Mouse (Mus musculus) MEL (cell line): ENCODE measurements around the gene Dpf2. TPM values are rescaled to one million over a fixed set of nuclear protein-coding genes. Genes with fewer than 3 reads are reported as not detected.

Source experiments
- DNase-seq: peaks from one replicate; pipeline ENCODE4 v3.0.0; 2011; ENCODE audit warnings: low read depth, low spot score
- H3K27ac ChIP-seq: 2 replicates; pipeline ENCODE4 v1.5.1; 2012; ENCODE audit warnings: low read depth, mild to moderate bottlenecking, control low read depth, low read length, moderate library complexity; ENCODE audit not compliant: control insufficient read depth
- H3K27me3 ChIP-seq, 2 experiments: fragments of 150-350 bp in 1 of 2; sonication (generic) in 1 of 2; 2 replicates each; pipeline ENCODE4 v1.6.1; 2012; ENCODE audit warnings: low read length in 2 of 2, mild to moderate bottlenecking in 2 of 2, improper control_type of control experiment in 1 of 2, moderate library complexity in 1 of 2; ENCODE audit not compliant: insufficient read depth in 2 of 2, control insufficient read depth in 1 of 2
- H3K36me3 ChIP-seq, 2 experiments: 2 replicates each; pipeline ENCODE4 v1.6.1; 2012 to 2014; ENCODE audit warnings: low read length in 2 of 2, improper control_type of control experiment in 1 of 2, inconsistent platforms in 1 of 2, mild to moderate bottlenecking in 1 of 2; ENCODE audit not compliant: insufficient read depth in 2 of 2, control insufficient read depth in 1 of 2
- H3K4me1 ChIP-seq, 2 experiments: fragments of 150-350 bp in 1 of 2; sonication (generic) in 1 of 2; 2 replicates each; pipeline ENCODE4 v1.6.1; 2012; ENCODE audit warnings: low read length in 2 of 2, improper control_type of control experiment in 1 of 2, mild to moderate bottlenecking in 1 of 2; ENCODE audit not compliant: insufficient read depth in 2 of 2, control insufficient read depth in 1 of 2
- H3K4me3 ChIP-seq, 2 experiments: fragments of 150-350 bp in 1 of 2; sonication (generic) in 1 of 2; 2 replicates each; pipeline ENCODE4 v1.5.1; 2012; ENCODE audit warnings: low read depth in 2 of 2, low read length in 2 of 2, mild to moderate bottlenecking in 2 of 2, moderate library complexity in 2 of 2, control low read depth in 1 of 2, improper control_type of control experiment in 1 of 2; ENCODE audit not compliant: control insufficient read depth in 1 of 2, insufficient read depth in 1 of 2
- H3K79me2 ChIP-seq: 2 replicates; pipeline ENCODE4 v1.6.1; 2012; ENCODE audit warnings: mild to moderate bottlenecking, low read length, moderate library complexity; ENCODE audit not compliant: control insufficient read depth, poor library complexity, insufficient read depth
- H3K9ac ChIP-seq: 2 replicates; pipeline ENCODE4 v1.6.1; 2012; ENCODE audit warnings: low read depth, mild to moderate bottlenecking, control low read depth, low read length, moderate library complexity; ENCODE audit not compliant: control insufficient read depth, poor library complexity, severe bottlenecking
- H3K9me3 ChIP-seq: fragments of 150-350 bp; sonication (generic); replicated peaks from 2 replicates; pipeline ENCODE4 v1.6.1; 2012; ENCODE audit warnings: mild to moderate bottlenecking, low read length, improper control_type of control experiment, moderate library complexity; ENCODE audit not compliant: insufficient read depth
- BHLHE40 ChIP-seq: IDR thresholded peaks from 2 replicates; pipeline ENCODE4 v1.6.1; 2012; ENCODE audit warnings: low read depth, mild to moderate bottlenecking, inconsistent platforms, low read length, improper control_type of control experiment, borderline replicate concordance
- CHD1 ChIP-seq: IDR thresholded peaks from 2 replicates; pipeline ENCODE4 v1.6.1; 2012; ENCODE audit warnings: low read depth, mild to moderate bottlenecking, inconsistent platforms, low read length, improper control_type of control experiment
- CHD2 ChIP-seq: IDR thresholded peaks from 2 replicates; pipeline ENCODE4 v1.6.1; 2011; ENCODE audit warnings: low read length, improper control_type of control experiment
- ELF1 ChIP-seq: IDR thresholded peaks from 2 replicates; pipeline ENCODE4 v1.6.1; 2014; ENCODE audit warnings: low read depth, mild to moderate bottlenecking, inconsistent platforms, low read length, improper control_type of control experiment, moderate library complexity
- EP300 ChIP-seq, 2 experiments: IDR thresholded peaks; 2 replicates each; pipeline ENCODE4 v1.6.1; 2011; ENCODE audit warnings: improper control_type of control experiment in 2 of 2, low read length in 2 of 2, low read depth in 1 of 2, mild to moderate bottlenecking in 1 of 2
- ETS1 ChIP-seq: IDR thresholded peaks from 2 replicates; pipeline ENCODE4 v1.6.1; 2012; ENCODE audit warnings: low read depth, mild to moderate bottlenecking, inconsistent platforms, low read length, improper control_type of control experiment, moderate library complexity
- GATA1 ChIP-seq: IDR thresholded peaks from 2 replicates; pipeline ENCODE4 v1.6.1; 2011; ENCODE audit warnings: low read depth, low read length, improper control_type of control experiment
- HCFC1 ChIP-seq: IDR thresholded peaks from 2 replicates; pipeline ENCODE4 v1.6.1; 2012; ENCODE audit warnings: low read depth, mild to moderate bottlenecking, inconsistent platforms, low read length, improper control_type of control experiment, moderate library complexity
- JUND ChIP-seq: IDR thresholded peaks from 2 replicates; pipeline ENCODE4 v1.6.1; 2011; ENCODE audit warnings: low read depth, mild to moderate bottlenecking, improper control_type of control experiment, low read length
- KAT2A ChIP-seq: conservative IDR thresholded peaks from 2 replicates; pipeline ENCODE4 v1.6.1; 2012; ENCODE audit warnings: low read depth, low read length, improper control_type of control experiment, inconsistent platforms
- MAFK ChIP-seq: IDR thresholded peaks from 2 replicates; pipeline ENCODE4 v1.6.1; 2011; ENCODE audit warnings: low read depth, mild to moderate bottlenecking, low read length, improper control_type of control experiment, borderline replicate concordance
- MAX ChIP-seq: IDR thresholded peaks from 2 replicates; pipeline ENCODE4 v1.6.1; 2011; ENCODE audit warnings: low read length, improper control_type of control experiment
- MEF2A ChIP-seq: IDR thresholded peaks from 2 replicates; pipeline ENCODE4 v1.6.1; 2014; ENCODE audit warnings: low read depth, mild to moderate bottlenecking, inconsistent platforms, low read length, improper control_type of control experiment; ENCODE audit not compliant: poor library complexity, insufficient replicate concordance, severe bottlenecking; ENCODE audit errors: extremely low read depth
- MXI1 ChIP-seq: IDR thresholded peaks from 2 replicates; pipeline ENCODE4 v1.6.1; 2011; ENCODE audit warnings: mild to moderate bottlenecking, low read depth, low read length, improper control_type of control experiment
- MYB ChIP-seq: IDR thresholded peaks from 2 replicates; pipeline ENCODE4 v1.6.1; 2011; ENCODE audit warnings: mild to moderate bottlenecking, low read depth, low read length, improper control_type of control experiment
- MYC ChIP-seq: IDR thresholded peaks from 2 replicates; pipeline ENCODE4 v1.6.1; 2011; ENCODE audit warnings: low read depth, mild to moderate bottlenecking, low read length, improper control_type of control experiment, moderate library complexity
- NELFE ChIP-seq: IDR thresholded peaks from 2 replicates; pipeline ENCODE4 v1.6.1; 2011; ENCODE audit warnings: low read depth, low read length, improper control_type of control experiment
- NRF1 ChIP-seq: IDR thresholded peaks from 2 replicates; pipeline ENCODE4 v1.6.1; 2014; ENCODE audit warnings: low read depth, mild to moderate bottlenecking, inconsistent platforms, low read length, improper control_type of control experiment, moderate library complexity; ENCODE audit not compliant: poor library complexity, insufficient read depth, severe bottlenecking
- POLR2A ChIP-seq, 2 experiments: IDR thresholded peaks; 2 replicates each; pipeline ENCODE4 v1.6.1; 2011 to 2012; ENCODE audit warnings: low read length in 2 of 2, mild to moderate bottlenecking in 2 of 2, control low read depth in 1 of 2, improper control_type of control experiment in 1 of 2, low read depth in 1 of 2, moderate library complexity in 1 of 2; ENCODE audit not compliant: control insufficient read depth in 1 of 2, insufficient read depth in 1 of 2, poor library complexity in 1 of 2
- POLR2AphosphoS2 ChIP-seq: IDR thresholded peaks from 2 replicates; pipeline ENCODE4 v1.6.1; 2011; ENCODE audit warnings: low read length, improper control_type of control experiment
- RAD21 ChIP-seq: IDR thresholded peaks from 2 replicates; pipeline ENCODE4 v1.6.1; 2011; ENCODE audit warnings: mild to moderate bottlenecking, low read depth, low read length, improper control_type of control experiment
- TAL1 ChIP-seq: IDR thresholded peaks from 2 replicates; pipeline ENCODE4 v1.6.1; 2012; ENCODE audit warnings: mild to moderate bottlenecking, inconsistent platforms, low read length, moderate library complexity, mixed read lengths
- TBP ChIP-seq: IDR thresholded peaks from 2 replicates; pipeline ENCODE4 v1.8.0; 2011; ENCODE audit warnings: low read depth, low read length, improper control_type of control experiment
- UBTF ChIP-seq: IDR thresholded peaks from 2 replicates; pipeline ENCODE4 v1.6.1; 2012; ENCODE audit warnings: low read depth, mild to moderate bottlenecking, inconsistent platforms, low read length, improper control_type of control experiment, moderate library complexity, borderline replicate concordance; ENCODE audit not compliant: insufficient read depth
- USF1 ChIP-seq: IDR thresholded peaks from 2 replicates; pipeline ENCODE4 v1.6.1; 2014; ENCODE audit warnings: low read depth, mild to moderate bottlenecking, inconsistent platforms, low read length, improper control_type of control experiment, moderate library complexity
- USF2 ChIP-seq, 2 experiments: IDR thresholded peaks; 2 replicates each; pipeline ENCODE4 v1.6.1; 2011 to 2012; ENCODE audit warnings: improper control_type of control experiment in 2 of 2, low read length in 2 of 2, borderline replicate concordance in 1 of 2, inconsistent platforms in 1 of 2, low read depth in 1 of 2, mild to moderate bottlenecking in 1 of 2; ENCODE audit not compliant: insufficient read depth in 1 of 2
- ZC3H11A ChIP-seq: IDR thresholded peaks from 2 replicates; pipeline ENCODE4 v1.6.1; 2012; ENCODE audit warnings: low read depth, mild to moderate bottlenecking, inconsistent platforms, low read length, improper control_type of control experiment
- ZMIZ1 ChIP-seq: IDR thresholded peaks from 2 replicates; pipeline ENCODE4 v1.6.1; 2012; ENCODE audit warnings: low read depth, mild to moderate bottlenecking, inconsistent platforms, low read length, improper control_type of control experiment, moderate library complexity
- polyA plus RNA-seq, 2 experiments: library from polyadenylated mRNA; stranded (reverse) in 1 of 2; unstranded in 1 of 2; fragments of >175 nt in 1 of 2; fragments of >200 nt in 1 of 2; gene quantifications; 2 replicates each; pipeline versions ENCODE4 v1.2.1 to v1.2.4; 2012; ENCODE audit warnings: low replicate concordance in 2 of 2, low read depth in 1 of 2; ENCODE audit not compliant: insufficient read length in 2 of 2, insufficient read depth in 1 of 2, missing spikeins in 1 of 2
- total RNA-seq: library from RNA; depleted of rRNA; stranded (reverse); fragments of 300-350 nt; gene quantifications from 2 replicates; pipeline ENCODE4 v1.2.3, GENCODE M21; 2012

The Dpf2 gene
- total and polyA plus RNA-seq, 3 experiments, result 58.6 to 166 (median 133) TPM

- no peak overlapping the region for H3K27ac ChIP-seq
- TF ChIP-seq ELF1 (no peak), NELFE (no peak), JUND (no peak), NRF1 (no peak), TAL1 (no peak), MEF2A (no peak), GATA1 (no peak), POLR2A (IDR thresholded peaks at IDR 0.05; ENCODE audit: control insufficient read depth in 1 of 2, insufficient read depth in 1 of 2, low read depth in 1 of 2, low read length in 2 of 2, poor library complexity in 1 of 2) (no peak), MXI1 (no peak), ZMIZ1 (no peak), RAD21 (no peak), EP300 (IDR thresholded peaks at IDR 0.05; ENCODE audit: low read depth in 1 of 2, low read length in 2 of 2) (no peak), ETS1 (no peak), MAFK (no peak), USF2 (IDR thresholded peaks at IDR 0.05; ENCODE audit: borderline replicate concordance in 1 of 2, insufficient read depth in 1 of 2, low read depth in 1 of 2, low read length in 2 of 2) (no peak), CHD2 (no peak), BHLHE40 (no peak), HCFC1 (no peak), CHD1 (no peak)
- no peaks in the 10 kb centered on the region for H3K27me3 ChIP-seq
- H3K36me3 ChIP-seq, result peaks cover 0 to 6% of the 10 kb centered on the region in 2 experiments; a peak in 2 of 4 replicates
- no peak overlapping the region for H3K4me3 ChIP-seq
- H3K4me1 ChIP-seq, result no peaks in the 10 kb centered on the region
- H3K9me3 ChIP-seq, result no peaks in the 10 kb centered on the region
- no peak overlapping the region for H3K9ac ChIP-seq
- no peak for DNase-seq
- no peaks in the 10 kb centered on the region for H3K79me2 ChIP-seq
These were observed 33.1 kb upstream of the Dpf2 start for GRCm38 (mm10) chr19:5945891-5946290.

- no peak overlapping the region for H3K9ac ChIP-seq
- H3K79me2 ChIP-seq, result no peaks in the 10 kb centered on the region
- H3K4me3 ChIP-seq, result no peak overlapping the region
- DNase-seq, result no peak
- peaks cover 0 to 2% of the 10 kb centered on the region in 2 experiments; a peak in 2 of 4 replicates for H3K36me3 ChIP-seq
- H3K9me3 ChIP-seq, result no peaks in the 10 kb centered on the region
- H3K27ac ChIP-seq, result no peak overlapping the region
- no peak for TF ChIP-seq ELF1
- no peak for TF ChIP-seq UBTF
- TF ChIP-seq CHD2, result no peak
- no peak for TF ChIP-seq KAT2A
- TF ChIP-seq JUND, result no peak
- no peak for TF ChIP-seq TBP
- no peak for TF ChIP-seq ZC3H11A
- no peak for TF ChIP-seq USF1
- no peak for TF ChIP-seq MYC
- TF ChIP-seq ETS1, result no peak
- no peak for TF ChIP-seq MAX
- TF ChIP-seq POLR2AphosphoS2, result no peak
- TF ChIP-seq GATA1, result no peak
- no peak for TF ChIP-seq MYB
- TF ChIP-seq POLR2A (IDR thresholded peaks at IDR 0.05; ENCODE audit: control insufficient read depth in 1 of 2, insufficient read depth in 1 of 2, low read depth in 1 of 2, low read length in 2 of 2, poor library complexity in 1 of 2), result no peak
- TF ChIP-seq HCFC1, result no peak
- no peaks in the 10 kb centered on the region for H3K4me1 ChIP-seq
- H3K27me3 ChIP-seq, result no peaks in the 10 kb centered on the region
These were observed 32.2 kb upstream of the Dpf2 start for GRCm38 (mm10) chr19:5945027-5945426.
